Mouse (Mus musculus): ENCODE data around the gene Ptpa. TPM values are rescaled to one million over a fixed set of nuclear protein-coding genes. Genes with fewer than 3 reads are reported as not detected.

Gene Ptpa
- polyA plus RNA-seq, 1 experiment from 2014 or later = 138 TPM

DNA sequence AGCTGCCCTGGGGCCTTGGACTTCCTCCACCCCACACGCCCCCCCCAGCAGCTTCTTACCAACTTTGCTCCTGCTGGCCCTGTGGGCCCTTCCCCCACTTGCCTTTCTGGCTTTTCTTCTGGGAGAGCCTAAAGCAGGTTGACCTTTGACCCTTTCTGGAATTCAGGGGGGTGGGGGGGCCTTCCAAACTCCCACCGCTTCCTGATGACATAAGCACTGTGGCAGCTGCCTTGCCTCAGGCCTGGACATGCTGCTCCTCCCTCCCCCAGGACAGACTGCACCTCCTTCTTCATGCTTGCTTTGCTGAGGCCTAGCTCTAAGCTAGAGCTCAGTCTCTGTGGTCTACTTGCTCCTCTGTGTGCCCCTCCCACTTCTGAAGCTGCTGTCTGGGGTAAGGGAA, 29.5 kb downstream of the Ptpa start:
- 23% methylated on average over 2 of the region's 2 CpGs for WGBS
- Histone ChIP-seq H3K9ac (ENCODE audit: low read length) (peak overlapping the region; percentile 67), H3K27ac (ENCODE audit: low read length) (peak overlapping the region; percentile 90), H3K4me2 (ENCODE audit: low read depth, low read length) (peak overlapping the region; percentile 28; the same call in 1 of the 2 replicates), H3K4me3 (replicated peaks; ENCODE audit: low read length) (no peak overlapping the region), H3K36me3 (ENCODE audit: control insufficient read depth, insufficient read depth, low read length) (peaks cover 14% of the 10 kb centered on the region), H3K9me3 (replicated peaks; ENCODE audit: control insufficient read depth, low read length) (peaks cover 4% of the 10 kb centered on the region; the same call in 1 of the 2 replicates), H3K4me1 (ENCODE audit: control insufficient read depth, insufficient read depth, low read length) (peaks cover 53% of the 10 kb centered on the region), H3K27me3 (ENCODE audit: control insufficient read depth, insufficient read depth, low read length) (no peaks in the 10 kb centered on the region)
- ATAC-seq (ENCODE audit: insufficient read depth, low FRiP score) = 0 out of 2 replicates have a peak, but pooled peaks have one; percentile 36

DNA sequence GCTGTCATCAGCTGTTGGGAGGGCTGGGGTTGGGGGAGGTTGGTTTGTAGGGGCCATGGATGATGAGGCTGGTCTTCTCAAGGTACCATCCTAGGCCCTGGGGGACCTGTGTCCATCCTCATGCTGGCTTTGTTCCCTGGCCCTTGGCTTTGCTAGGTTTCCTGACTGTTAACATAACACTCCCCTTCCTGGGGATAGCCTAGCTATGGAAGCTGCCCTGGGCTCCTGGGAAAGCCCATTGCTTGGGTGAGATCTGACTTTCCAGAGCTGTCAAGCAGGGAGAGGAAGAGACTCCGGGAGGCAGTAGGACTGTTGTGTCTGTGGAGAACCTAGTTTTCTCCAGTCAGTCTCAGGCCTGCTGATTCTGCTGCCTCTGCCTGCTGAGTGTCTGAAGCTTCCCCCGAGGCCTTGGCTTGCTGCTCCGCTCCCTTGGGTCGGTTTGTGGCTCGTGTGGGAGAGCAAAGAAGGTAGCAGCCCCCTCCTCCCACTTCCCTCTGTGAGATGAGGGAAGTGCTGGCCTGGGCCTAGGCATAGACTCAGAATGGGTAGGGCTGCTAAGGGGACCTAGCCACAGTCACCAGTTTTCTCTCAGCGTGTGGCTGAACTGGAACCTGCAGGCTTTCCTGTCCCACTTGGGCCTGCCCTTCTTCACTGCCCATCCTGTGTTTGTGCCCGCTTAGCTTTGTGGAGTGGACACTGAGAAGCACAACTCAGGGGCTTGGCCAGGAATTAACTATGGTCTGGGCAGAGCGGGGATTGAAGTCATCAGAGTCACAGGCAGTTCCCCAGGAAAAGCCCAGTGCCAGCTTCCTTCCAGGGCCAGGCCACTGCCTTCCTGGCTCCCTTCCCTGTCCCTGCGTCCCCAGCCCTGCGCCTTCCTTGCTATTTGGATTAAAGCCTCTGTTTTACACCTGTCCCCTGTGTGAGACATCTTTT, 31.3 kb downstream of the Ptpa start:
- peaks cover 37% of the 10 kb centered on the region for H3K4me1 ChIP-seq (ENCODE audit: control insufficient read depth, insufficient read depth, low read length)
- H3K4me2 ChIP-seq (ENCODE audit: low read depth, low read length) = no peak overlapping the region
- 81% methylated on average over 10 of the region's 10 CpGs for WGBS
- peaks cover 6% of the 10 kb centered on the region; the same call in 1 of the 2 replicates for H3K9me3 ChIP-seq (replicated peaks; ENCODE audit: control insufficient read depth, low read length)
- H3K9ac ChIP-seq (ENCODE audit: low read length) = peak overlapping the region; percentile 28; the same call in 1 of the 2 replicates
- peaks cover 16% of the 10 kb centered on the region for H3K36me3 ChIP-seq (ENCODE audit: control insufficient read depth, insufficient read depth, low read length)
- H3K27ac ChIP-seq (ENCODE audit: low read length) = 0 out of 2 replicates have a peak overlapping the region, but pooled peaks have one; percentile 14
- H3K27me3 ChIP-seq (ENCODE audit: control insufficient read depth, insufficient read depth, low read length) = no peaks in the 10 kb centered on the region
- ATAC-seq (ENCODE audit: insufficient read depth, low FRiP score) = no peak
- H3K4me3 ChIP-seq (replicated peaks; ENCODE audit: low read length) = no peak overlapping the region

GRCm38 (mm10) chr2:30448371-30448770, 32.5 kb downstream of the Ptpa start:
- H3K4me3 ChIP-seq (replicated peaks; ENCODE audit: low read length) = no peak overlapping the region
- H3K4me1 ChIP-seq (ENCODE audit: control insufficient read depth, insufficient read depth, low read length) = peaks cover 25% of the 10 kb centered on the region
- H3K9ac ChIP-seq (ENCODE audit: low read length) = no peak overlapping the region
- H3K27me3 ChIP-seq (ENCODE audit: control insufficient read depth, insufficient read depth, low read length) = no peaks in the 10 kb centered on the region
- peaks cover 16% of the 10 kb centered on the region for H3K36me3 ChIP-seq (ENCODE audit: control insufficient read depth, insufficient read depth, low read length)
- H3K9me3 ChIP-seq (replicated peaks; ENCODE audit: control insufficient read depth, low read length) = peaks cover 6% of the 10 kb centered on the region; the same call in 1 of the 2 replicates
- H3K27ac ChIP-seq (ENCODE audit: low read length) = no peak overlapping the region
- no peak for ATAC-seq (ENCODE audit: insufficient read depth, low FRiP score)
- WGBS = 87% methylated on average over 7 of the region's 7 CpGs
- no peak overlapping the region for H3K4me2 ChIP-seq (ENCODE audit: low read depth, low read length)

GRCm38 (mm10) chr2:30450530-30450929, 34.7 kb downstream of the Ptpa start:
- Histone ChIP-seq H3K4me3 (replicated peaks; ENCODE audit: low read length) (no peak overlapping the region), H3K9me3 (replicated peaks; ENCODE audit: control insufficient read depth, low read length) (peaks cover 6% of the 10 kb centered on the region; the same call in 1 of the 2 replicates), H3K4me2 (ENCODE audit: low read depth, low read length) (no peak overlapping the region), H3K9ac (ENCODE audit: low read length) (no peak overlapping the region), H3K36me3 (ENCODE audit: control insufficient read depth, insufficient read depth, low read length) (peaks cover 23% of the 10 kb centered on the region), H3K27ac (ENCODE audit: low read length) (no peak overlapping the region), H3K27me3 (ENCODE audit: control insufficient read depth, insufficient read depth, low read length) (no peaks in the 10 kb centered on the region), H3K4me1 (ENCODE audit: control insufficient read depth, insufficient read depth, low read length) (peaks cover 5% of the 10 kb centered on the region)
- ATAC-seq (ENCODE audit: insufficient read depth, low FRiP score) = no peak
- WGBS = 69% methylated on average over 1 of the region's 1 CpGs

DNA sequence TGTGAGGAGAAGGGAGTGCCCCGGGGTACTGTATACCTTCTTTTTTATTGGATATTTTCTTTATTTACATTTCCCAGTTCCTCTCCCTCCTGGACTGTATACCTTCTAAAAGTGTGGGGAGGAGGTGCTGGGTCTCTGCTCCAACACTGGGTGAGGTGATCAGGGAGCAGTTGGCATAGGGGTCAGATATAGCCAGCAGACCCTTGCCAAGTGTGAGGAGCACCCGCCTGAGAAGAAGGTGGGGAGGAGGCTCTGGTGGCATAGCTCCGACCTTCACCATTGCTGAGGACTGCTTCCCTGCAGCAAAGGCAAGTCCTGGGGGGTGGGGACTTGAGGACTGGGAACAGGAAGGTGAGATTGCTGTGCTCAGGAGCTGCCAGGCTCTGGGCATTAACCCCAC, 35.7 kb downstream of the Ptpa start:
- Histone ChIP-seq H3K27ac (ENCODE audit: low read length) (peak overlapping the region; percentile 43), H3K4me3 (replicated peaks; ENCODE audit: low read length) (no peak overlapping the region), H3K9me3 (replicated peaks; ENCODE audit: control insufficient read depth, low read length) (peaks cover 6% of the 10 kb centered on the region; the same call in 1 of the 2 replicates), H3K36me3 (ENCODE audit: control insufficient read depth, insufficient read depth, low read length) (peaks cover 23% of the 10 kb centered on the region), H3K27me3 (ENCODE audit: control insufficient read depth, insufficient read depth, low read length) (no peaks in the 10 kb centered on the region), H3K9ac (ENCODE audit: low read length) (no peak overlapping the region), H3K4me1 (ENCODE audit: control insufficient read depth, insufficient read depth, low read length) (peaks cover 2% of the 10 kb centered on the region; the same call in 1 of the 2 replicates), H3K4me2 (ENCODE audit: low read depth, low read length) (no peak overlapping the region)
- WGBS = 72% methylated on average over 3 of the region's 3 CpGs
- ATAC-seq (ENCODE audit: insufficient read depth, low FRiP score) = no peak

GRCm38 (mm10) chr2:30453570-30453969, 37.7 kb downstream of the Ptpa start:
- H3K27me3 ChIP-seq (ENCODE audit: control insufficient read depth, insufficient read depth, low read length) = no peaks in the 10 kb centered on the region
- H3K9me3 ChIP-seq (replicated peaks; ENCODE audit: control insufficient read depth, low read length) = peaks cover 6% of the 10 kb centered on the region; the same call in 1 of the 2 replicates
- peaks cover 21% of the 10 kb centered on the region for H3K36me3 ChIP-seq (ENCODE audit: control insufficient read depth, insufficient read depth, low read length)
- peaks cover 3% of the 10 kb centered on the region; the same call in 1 of the 2 replicates for H3K4me1 ChIP-seq (ENCODE audit: control insufficient read depth, insufficient read depth, low read length)
- no peak overlapping the region for H3K4me2 ChIP-seq (ENCODE audit: low read depth, low read length)
- no peak overlapping the region for H3K4me3 ChIP-seq (replicated peaks; ENCODE audit: low read length)
- no peak overlapping the region for H3K9ac ChIP-seq (ENCODE audit: low read length)
- 75% methylated on average over 3 of the region's 3 CpGs for WGBS
- ATAC-seq (ENCODE audit: insufficient read depth, low FRiP score) = no peak
- H3K27ac ChIP-seq (ENCODE audit: low read length) = peak overlapping the region; percentile 30; the same call in 1 of the 2 replicates

GRCm38 (mm10) chr2:30454587-30454986, 38.7 kb downstream of the Ptpa start:
- no peak for ATAC-seq (ENCODE audit: insufficient read depth, low FRiP score)
- H3K27ac ChIP-seq (ENCODE audit: low read length) = no peak overlapping the region
- H3K9me3 ChIP-seq (replicated peaks; ENCODE audit: control insufficient read depth, low read length) = peaks cover 6% of the 10 kb centered on the region; the same call in 1 of the 2 replicates
- no peak overlapping the region for H3K4me3 ChIP-seq (replicated peaks; ENCODE audit: low read length)
- WGBS = 82% methylated on average over 5 of the region's 5 CpGs
- no peak overlapping the region for H3K9ac ChIP-seq (ENCODE audit: low read length)
- H3K4me1 ChIP-seq (ENCODE audit: control insufficient read depth, insufficient read depth, low read length) = peaks cover 3% of the 10 kb centered on the region; the same call in 1 of the 2 replicates
- H3K4me2 ChIP-seq (ENCODE audit: low read depth, low read length) = no peak overlapping the region
- peaks cover 17% of the 10 kb centered on the region for H3K36me3 ChIP-seq (ENCODE audit: control insufficient read depth, insufficient read depth, low read length)
- H3K27me3 ChIP-seq (ENCODE audit: control insufficient read depth, insufficient read depth, low read length) = no peaks in the 10 kb centered on the region

GRCm38 (mm10) chr2:30456104-30456980, 40.5 kb downstream of the Ptpa start:
- peaks cover 3% of the 10 kb centered on the region; the same call in 1 of the 2 replicates for H3K4me1 ChIP-seq (ENCODE audit: control insufficient read depth, insufficient read depth, low read length)
- peak overlapping the region; percentile 47; the same call in 1 of the 2 replicates for H3K27ac ChIP-seq (ENCODE audit: low read length)
- peaks cover 7% of the 10 kb centered on the region; the same call in 1 of the 2 replicates for H3K36me3 ChIP-seq (ENCODE audit: control insufficient read depth, insufficient read depth, low read length)
- no peak overlapping the region for H3K4me2 ChIP-seq (ENCODE audit: low read depth, low read length)
- H3K4me3 ChIP-seq (replicated peaks; ENCODE audit: low read length) = no peak overlapping the region
- 65% methylated on average over 13 of the region's 13 CpGs for WGBS
- no peak overlapping the region for H3K9ac ChIP-seq (ENCODE audit: low read length)
- ATAC-seq (ENCODE audit: insufficient read depth, low FRiP score) = no peak
- no peaks in the 10 kb centered on the region for H3K27me3 ChIP-seq (ENCODE audit: control insufficient read depth, insufficient read depth, low read length)
- no peaks in the 10 kb centered on the region for H3K9me3 ChIP-seq (replicated peaks; ENCODE audit: control insufficient read depth, low read length)
